Comparison of ENCODE assay signal across 11 mouse cellular contexts in genomic region chr8:64023579-64023978, GRCm38 (mm10).
A peak's percentile ranks its signal among the peaks of the same experiment; 100 is the strongest.
DNase-seq lines count a peak whose midpoint lies in the region; ATAC-seq and TF ChIP-seq lines count a peak whose summit lies in the region.
"Had no signal": no experiment of that assay in that cellular context is flagged by ENCODE, and none has a peak within 500 bp of the region (broad histone marks: within the 10 kb centered on the region; RNA-seq: fewer than 3 reads in every experiment).

No protein-coding gene starts in this region.

- intact Hi-C loops in left cerebral cortex, postnatal 14 days (cut with DNase I) = loop anchor here (2.0 to 10.0 kb wide), 2 partner anchors 181 to 523 kb away; partner anchors contain the start of gene Tll1
- intact Hi-C loops in left cerebral cortex, postnatal 4 days (cut with DNase I) = loop anchor here (5.0 to 10.0 kb wide), 2 partner anchors 181 to 524 kb away; partner anchors contain the start of gene Tll1
- intact Hi-C loops in gastrocnemius, postnatal 14 days (cut with DNase I; ENCODE audit: low total_unique reads) = loop anchor here (5.0 kb wide), 1 partner anchor 524 kb away; no protein-coding TSS in a partner anchor

- peak; percentile 87 for ATAC-seq in forebrain, embryonic 14.5 days
- 0 out of 2 replicates have a peak, but pooled peaks have one; percentile 49 for ATAC-seq in midbrain, postnatal 0 days (ENCODE audit: low FRiP score)

- no peak overlapping the region for H3K9ac ChIP-seq in forebrain, embryonic 14.5 days (ENCODE audit: low read length)
- no peak overlapping the region for H3K9ac ChIP-seq in midbrain, postnatal 0 days (replicated peaks; ENCODE audit: low read length, poor library complexity, severe bottlenecking)
- H3K9ac ChIP-seq: embryonic facial prominence, embryonic 15.5 days had no signal

- H3K27ac ChIP-seq in forebrain, embryonic 14.5 days (ENCODE audit: low read depth, low read length) = no peak overlapping the region
- H3K27ac ChIP-seq in midbrain, postnatal 0 days (ENCODE audit: low read depth, low read length) = no peak overlapping the region
- H3K27ac ChIP-seq: embryonic facial prominence, embryonic 15.5 days had no signal

- H3K4me2 ChIP-seq in forebrain, embryonic 14.5 days (ENCODE audit: low read length) = no peak overlapping the region
- no peak overlapping the region for H3K4me2 ChIP-seq in midbrain, postnatal 0 days (ENCODE audit: low read depth, low read length, poor library complexity, severe bottlenecking)
- H3K4me2 ChIP-seq: embryonic facial prominence, embryonic 15.5 days had no signal

- 32% methylated on average over 5 of the region's 5 CpGs for WGBS in forebrain, embryonic 14.5 days
- WGBS in midbrain, postnatal 0 days = 33% methylated on average over 5 of the region's 5 CpGs

- no peaks in the 10 kb centered on the region for H3K27me3 ChIP-seq in forebrain, embryonic 14.5 days (replicated peaks; ENCODE audit: control insufficient read depth, insufficient read depth, low read length)
- no peaks in the 10 kb centered on the region for H3K27me3 ChIP-seq in midbrain, postnatal 0 days (ENCODE audit: insufficient read depth, low read length)
- H3K27me3 ChIP-seq: embryonic facial prominence, embryonic 15.5 days had no signal

- H3K9me3 ChIP-seq in forebrain, embryonic 14.5 days (replicated peaks; ENCODE audit: control insufficient read depth, low read length) = no peaks in the 10 kb centered on the region
- H3K9me3 ChIP-seq in midbrain, postnatal 0 days (ENCODE audit: low read length) = no peaks in the 10 kb centered on the region
- H3K9me3 ChIP-seq: embryonic facial prominence, embryonic 15.5 days had no signal

- peak; percentile 22 to 28 for DNase-seq in left cerebral cortex, postnatal 14 days (ENCODE audit: low spot score in 2 of 2)
- DNase-seq in left cerebral cortex, postnatal 4 days = no peak
- peak; percentile 31 for DNase-seq in R1 (ENCODE audit: low read depth, low spot score)
- peak; percentile 79 for DNase-seq in forebrain, embryonic 14.5 days (ENCODE audit: low spot score)
- DNase-seq in midbrain, postnatal 0 days (ENCODE audit: low spot score) = peak; percentile 78
- no peak for DNase-seq in right cerebral cortex, adult 2 months (ENCODE audit: low spot score in 2 of 2)
- DNase-seq in gastrocnemius, postnatal 14 days = no peak
- DNase-seq: kidney, postnatal 10 days; thymus, postnatal 25 days had no signal

- peak; percentile 84 for TF ChIP-seq CTCF in midbrain, postnatal 0 days (IDR thresholded peaks at IDR 0.05)

- no peaks in the 10 kb centered on the region for H3K36me3 ChIP-seq in forebrain, embryonic 14.5 days (ENCODE audit: control insufficient read depth, insufficient read depth, low read length)
- H3K36me3 ChIP-seq in midbrain, postnatal 0 days (ENCODE audit: insufficient read depth, low read length) = no peaks in the 10 kb centered on the region
- H3K36me3 ChIP-seq: embryonic facial prominence, embryonic 15.5 days had no signal

- no peak overlapping the region for H3K4me3 ChIP-seq in forebrain, embryonic 14.5 days (ENCODE audit: low read depth, low read length)
- H3K4me3 ChIP-seq in midbrain, postnatal 0 days (ENCODE audit: low read depth, low read length) = no peak overlapping the region
- H3K4me3 ChIP-seq: embryonic facial prominence, embryonic 15.5 days; myocyte had no signal

- H3K4me1 ChIP-seq in forebrain, embryonic 14.5 days (ENCODE audit: control insufficient read depth, insufficient read depth, low read length) = no peaks in the 10 kb centered on the region
- no peaks in the 10 kb centered on the region for H3K4me1 ChIP-seq in midbrain, postnatal 0 days (ENCODE audit: insufficient read depth, low read length)
- H3K4me1 ChIP-seq: embryonic facial prominence, embryonic 15.5 days had no signal

Comparison
In these comparisons a context has a peak if more than half of its experiments do, and no peak if none do; other contexts are left out.
1. DNase-seq: peak in left cerebral cortex, postnatal 14 days (2 of 2), R1 (single experiment), forebrain, embryonic 14.5 days (single experiment) and midbrain, postnatal 0 days (single experiment); none in left cerebral cortex, postnatal 4 days (single experiment), right cerebral cortex, adult 2 months (0 of 2) and gastrocnemius, postnatal 14 days (single experiment).